Mouse (Mus musculus) cerebellum, postnatal 36 days (tissue): ENCODE results near the gene Tent5d.

Experiments
- DNase-seq, 2 experiments: peaks; one replicate each; pipeline ENCODE4 v3.0.0; 2021 to 2022; ENCODE audit warnings: mixed read lengths in 2 of 2

Tent5d gene

DNA sequence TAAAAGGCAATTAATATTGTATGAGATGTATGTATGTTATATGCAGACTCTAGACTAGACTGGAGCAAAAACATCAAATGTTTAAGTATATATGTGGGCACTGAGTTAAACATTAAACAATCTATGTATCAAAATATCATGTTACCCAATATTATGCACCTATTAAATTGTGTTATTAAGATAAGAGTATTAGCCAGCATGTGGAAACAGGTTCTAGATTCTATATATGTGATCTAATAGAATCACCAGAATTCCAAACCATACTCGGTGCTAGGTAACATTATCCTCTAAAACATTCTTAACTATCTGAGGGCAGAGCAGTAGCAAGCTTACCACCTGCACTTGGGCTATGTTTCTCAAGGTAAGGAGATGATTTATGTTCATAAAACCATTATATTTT is at the start of gene Tent5d:
TSS of gene Tent5d (plus strand) at position 301 of the 400 bp plus-strand sequence.
- DNase-seq = no peak

GRCm38 (mm10) chrX:107767896-107768295 is 24.5 kb upstream of the Tent5d start:
- no peak for DNase-seq

DNA sequence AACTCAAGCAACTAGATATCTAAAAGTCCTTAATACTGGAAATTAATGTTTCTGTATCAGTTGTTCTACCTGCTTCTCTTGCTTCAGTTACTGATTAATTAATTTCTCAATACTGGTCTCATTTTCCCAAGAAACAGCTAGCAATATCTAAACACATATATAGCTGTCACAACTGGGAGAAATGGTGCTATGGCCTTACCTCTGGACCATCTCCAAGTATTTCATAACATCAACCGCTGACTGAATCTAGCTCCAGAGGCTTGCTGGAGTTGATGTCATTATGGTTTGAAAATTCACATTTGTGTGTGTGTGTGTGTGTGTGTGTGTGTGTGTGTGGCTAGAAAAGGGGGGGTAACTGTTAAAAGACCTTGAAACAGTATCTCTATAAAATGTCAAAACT is 2.3 kb upstream of the Tent5d start:
- no peak for DNase-seq

DNA sequence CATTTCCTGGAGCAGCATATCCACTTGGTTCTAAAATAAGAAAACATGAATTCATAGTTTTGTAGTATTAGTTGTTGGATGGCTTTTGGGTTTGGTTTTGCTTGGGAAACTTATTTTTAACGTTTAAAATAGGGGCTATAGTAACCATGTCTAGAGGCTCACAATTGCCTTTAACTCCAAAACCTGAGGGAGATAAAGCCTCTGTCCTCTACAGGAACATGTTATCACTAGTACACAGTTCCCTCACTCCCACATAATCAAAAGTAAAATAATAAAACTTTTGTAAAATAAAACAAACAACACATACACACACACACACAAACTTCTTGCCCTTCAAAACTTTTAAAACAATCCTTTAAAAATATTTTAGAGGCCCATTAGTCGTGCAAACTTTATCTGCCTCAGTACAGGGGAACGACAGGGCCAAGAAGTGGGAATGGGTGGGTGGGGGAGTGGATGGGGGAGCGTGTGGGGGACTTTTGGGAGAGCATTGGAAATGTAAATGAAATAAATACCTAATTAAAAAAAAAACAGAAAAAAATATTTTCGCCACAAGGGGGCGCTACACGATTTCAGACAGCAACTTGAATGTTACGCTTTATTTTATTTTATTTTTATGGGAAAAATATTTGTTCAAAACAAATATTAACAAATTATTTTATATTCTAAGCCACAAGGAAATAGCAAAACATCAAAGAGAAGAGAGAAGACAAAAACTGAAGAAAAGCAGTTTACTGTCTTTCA is 1.5 kb upstream of the Tent5d start:
- no peak for DNase-seq

DNA sequence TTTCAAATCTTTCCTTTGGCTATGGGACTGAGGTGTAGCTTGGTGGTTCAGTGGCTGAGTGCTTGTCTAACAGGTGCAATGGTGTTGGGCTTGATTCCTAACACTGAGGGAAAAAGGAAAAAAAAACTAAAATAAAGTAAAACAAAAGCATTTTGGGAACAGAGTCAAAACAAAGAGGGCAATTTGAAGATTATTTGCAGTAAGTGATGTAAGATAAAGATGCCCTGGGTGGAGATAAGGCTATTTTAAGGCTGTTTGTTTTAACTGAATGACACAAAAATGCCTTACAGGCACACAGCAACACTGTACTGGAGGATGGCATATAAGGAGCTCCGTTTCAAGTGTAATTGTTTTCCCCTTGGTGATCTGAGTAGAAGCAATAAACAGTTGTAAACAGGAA is 3.4 kb downstream of the Tent5d start:
- DNase-seq = no peak

DNA sequence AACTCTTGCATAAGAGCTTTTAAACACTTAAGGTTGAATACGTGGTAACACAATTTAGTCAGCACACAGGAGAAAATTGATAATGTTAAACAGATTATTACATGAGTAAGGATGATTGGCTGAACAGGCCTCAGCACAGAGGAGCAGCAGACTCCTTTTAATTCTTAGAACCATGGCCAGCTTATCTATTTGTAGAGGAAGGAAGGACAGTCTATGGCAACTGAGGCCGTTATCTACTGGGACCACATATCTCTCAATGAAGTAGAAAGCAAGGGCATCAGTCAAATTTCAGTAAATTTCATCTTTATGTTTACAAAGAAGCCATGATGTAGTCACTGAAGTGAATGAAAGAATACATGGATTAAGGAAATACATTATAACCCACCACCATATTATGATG is 4.5 kb downstream of the Tent5d start:
- no peak for DNase-seq

DNA sequence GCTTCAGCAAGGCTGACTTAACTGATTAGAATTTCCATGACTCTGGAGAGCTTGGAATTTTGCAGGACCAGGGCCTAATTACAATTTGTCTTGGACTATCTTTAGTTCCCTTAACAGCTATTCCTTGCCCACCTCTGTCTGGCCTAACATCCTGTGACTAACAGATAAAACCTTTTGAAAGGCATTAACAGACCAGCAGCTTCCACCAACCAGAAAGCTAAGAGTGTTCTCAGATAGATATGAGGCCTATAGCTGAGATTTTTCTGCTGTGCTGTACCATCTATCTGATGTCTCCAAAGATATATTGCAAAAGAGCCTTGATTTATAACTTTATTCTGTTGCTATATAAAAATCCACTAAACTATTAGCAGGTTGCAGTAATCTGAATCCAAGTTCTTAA is 19.7 kb downstream of the Tent5d start:
- DNase-seq = no peak

GRCm38 (mm10) chrX:107815502-107816217 is 23.3 kb downstream of the Tent5d start:
- DNase-seq = peak; percentile 37 to 53

GRCm38 (mm10) chrX:107816218-107816554 is 23.8 kb downstream of the Tent5d start, which contains the start of gene 2610002M06Rik:
Gene 2610002M06Rik, minus strand, starts transcription at chrX:107816334.
- DNase-seq = peak; percentile 84 to 87

DNA sequence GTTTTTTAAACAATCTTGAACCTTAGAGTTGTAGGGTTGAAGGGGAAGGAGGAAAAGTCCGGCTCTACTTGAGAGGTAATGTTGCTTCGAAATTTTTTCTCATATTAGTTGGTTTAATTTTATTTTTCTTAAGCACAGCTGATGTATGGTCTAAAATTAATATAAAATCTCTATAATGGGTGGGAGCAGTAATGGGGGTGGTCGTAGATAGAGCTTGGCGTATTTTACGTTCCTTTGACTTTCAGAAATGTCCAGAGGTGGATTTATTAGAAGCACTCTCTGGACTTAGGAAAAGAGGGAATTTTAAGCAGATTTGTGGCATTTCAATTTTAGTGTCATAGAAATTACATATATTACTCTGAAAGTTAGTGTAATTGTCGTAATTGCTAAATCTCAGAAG is 24.3 kb downstream of the Tent5d start:
- DNase-seq = no peak

- DNase-seq = no peak
Measured at GRCm38 (mm10) chrX:107858165-107858564, 65.8 kb downstream of the Tent5d start.
